Mouse (Mus musculus) thymus, postnatal 4 days (tissue): ENCODE data around the gene Fmo6.

Source experiments
- DNase-seq: peaks from one replicate; pipeline ENCODE4 v3.0.0; 2021

Gene Fmo6

DNA sequence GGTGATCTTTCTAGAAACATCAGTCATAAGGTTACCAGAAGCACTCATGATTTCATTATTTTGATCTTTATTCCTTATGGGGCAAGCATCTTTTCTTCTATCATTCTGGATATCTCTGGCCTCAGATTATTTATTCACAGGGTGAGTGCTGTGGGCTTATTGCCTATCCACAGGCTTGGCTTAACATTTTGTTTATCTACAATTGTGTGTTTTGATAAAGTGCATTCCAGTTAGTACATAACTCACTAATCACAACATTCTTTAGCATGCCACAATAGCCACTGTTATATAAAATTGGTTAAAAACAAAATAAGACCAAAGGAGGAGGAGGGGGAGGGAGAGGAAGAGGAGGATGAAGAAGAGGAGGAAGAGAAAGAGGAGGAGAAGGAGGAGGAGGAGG, 25.2 kb downstream of the Fmo6 start:
- no peak for DNase-seq

DNA sequence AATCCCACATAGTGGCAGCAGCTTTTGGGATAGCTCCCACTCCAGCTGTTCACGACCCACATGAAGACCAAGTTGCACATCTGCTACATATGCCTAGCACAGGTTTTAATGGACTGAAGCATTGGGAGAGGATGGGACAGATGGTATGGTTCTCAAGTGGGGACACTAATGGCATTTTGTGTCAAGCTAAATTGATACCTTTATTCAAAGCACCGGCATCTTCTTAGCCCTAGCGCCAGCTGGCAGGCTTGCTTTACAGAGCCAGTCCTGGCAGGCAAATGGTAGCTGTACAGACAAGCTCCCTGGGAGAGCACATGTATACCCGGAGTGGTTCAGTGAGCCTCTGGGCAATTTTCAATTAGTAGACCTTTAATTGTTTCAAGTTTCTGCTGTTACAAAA, 35.4 kb downstream of the Fmo6 start:
- DNase-seq, result no peak

- DNase-seq, result no peak
Measured at GRCm38 (mm10) chr1:162897838-162898811, 39.2 kb downstream of the Fmo6 start, which contains the start of gene Fmo2. Gene Fmo2 (minus strand): TSS chr1:162898726.

DNA sequence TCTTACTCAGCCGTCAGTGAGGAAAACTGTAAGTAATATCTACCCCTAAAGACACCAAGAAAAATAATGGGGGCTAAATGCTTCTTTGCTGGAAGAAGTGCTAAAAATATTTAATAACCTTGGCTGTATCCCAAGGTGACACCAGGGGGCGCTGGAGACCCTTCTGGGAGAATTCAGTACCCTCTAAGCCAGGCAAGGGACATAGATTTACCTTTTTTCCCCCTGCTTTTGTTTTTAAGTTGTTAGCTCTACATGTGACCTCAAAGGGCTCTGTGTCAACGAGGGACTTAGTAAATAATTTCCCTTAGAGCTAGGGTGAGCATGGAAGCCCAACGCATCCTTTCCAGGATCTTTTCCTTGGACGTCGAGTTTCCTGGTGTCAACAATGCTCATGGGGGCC, 41.4 kb downstream of the Fmo6 start:
- DNase-seq, result peak; percentile 82

DNA sequence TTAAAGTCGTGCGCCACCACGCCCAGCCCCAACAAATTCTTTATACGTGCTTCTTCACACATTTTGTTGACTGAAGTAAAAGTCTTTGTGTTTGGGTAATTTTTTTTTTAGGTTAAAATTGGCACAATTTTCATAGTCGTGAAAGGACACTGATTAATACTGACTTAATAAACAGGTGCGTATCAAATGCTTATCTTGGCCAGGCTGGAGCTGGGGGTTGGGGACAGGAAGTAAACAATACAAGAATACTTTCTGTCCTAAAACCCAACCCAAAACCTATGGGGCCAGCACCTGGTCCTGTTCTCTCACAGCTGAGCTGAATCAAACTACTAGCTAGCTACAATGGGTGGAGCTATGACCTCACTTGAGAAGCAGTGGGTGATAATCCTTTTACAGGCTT, 44.3 kb downstream of the Fmo6 start:
- no peak for DNase-seq

DNA sequence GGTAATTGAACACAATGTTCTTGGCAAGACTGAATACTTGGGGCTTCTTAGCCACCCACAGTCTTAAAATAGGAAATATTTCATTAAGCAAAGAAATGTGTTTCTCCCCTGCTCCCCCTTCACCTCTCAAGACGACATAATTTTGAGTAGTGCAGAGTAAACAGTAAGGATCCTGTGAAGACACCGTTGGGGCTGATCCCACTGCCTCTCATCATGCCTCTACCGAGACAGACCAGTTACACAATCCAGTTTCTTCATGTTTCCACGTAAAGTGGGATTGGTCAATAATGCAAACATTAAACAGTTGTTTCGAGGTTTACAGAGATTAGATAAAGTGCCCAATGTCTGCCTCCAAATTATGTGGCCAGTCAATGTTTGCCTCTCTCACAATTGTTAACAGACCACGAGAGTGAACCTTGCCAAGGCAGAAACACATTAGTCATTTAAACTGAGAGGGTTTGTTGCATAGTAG, 45.3 kb downstream of the Fmo6 start:
- no peak for DNase-seq

DNA sequence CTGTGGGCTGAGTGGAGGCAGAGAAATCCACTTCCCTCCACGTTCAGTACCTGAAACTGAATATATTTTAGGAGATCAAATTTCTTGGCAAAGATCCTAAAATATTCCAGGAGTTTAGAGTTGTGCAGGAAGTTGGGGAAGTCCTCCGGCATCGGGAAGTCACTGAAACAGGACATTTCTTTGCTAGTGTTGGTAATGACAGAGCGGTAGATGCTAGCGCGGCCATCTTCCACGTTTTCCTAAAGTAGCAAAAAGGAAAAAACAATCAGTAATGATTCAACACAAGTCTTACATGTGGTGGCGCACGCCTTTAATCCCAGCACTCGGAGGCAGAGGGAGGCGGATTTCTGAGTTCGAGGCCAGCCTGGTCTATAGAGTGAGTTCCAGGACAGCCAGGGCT, 48.7 kb downstream of the Fmo6 start:
- DNase-seq, result no peak

DNA sequence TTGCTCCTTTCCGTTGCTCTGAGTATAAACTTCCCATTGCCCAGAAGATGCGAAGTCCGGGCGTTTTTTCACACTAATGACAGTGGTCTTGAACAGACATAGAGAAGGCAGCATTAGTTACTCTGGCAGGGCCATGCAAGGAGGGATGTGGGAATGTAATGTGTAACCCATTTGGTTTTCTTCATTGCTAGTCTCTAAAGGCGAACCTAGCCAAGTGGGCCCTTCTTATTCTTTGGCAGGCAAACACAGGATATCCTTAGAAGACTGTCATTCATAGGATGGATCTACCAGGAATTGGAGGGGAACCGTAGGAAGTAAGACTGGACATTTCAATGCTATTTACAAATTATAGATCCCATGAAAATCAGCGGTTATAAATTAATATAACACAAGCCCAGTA, 49.7 kb downstream of the Fmo6 start:
- DNase-seq, result no peak

GRCm38 (mm10) chr1:162886138-162886816, 51.0 kb downstream of the Fmo6 start:
- DNase-seq, result no peak

- DNase-seq, result no peak
Measured at GRCm38 (mm10) chr1:162882681-162883080, 54.6 kb downstream of the Fmo6 start.

DNA sequence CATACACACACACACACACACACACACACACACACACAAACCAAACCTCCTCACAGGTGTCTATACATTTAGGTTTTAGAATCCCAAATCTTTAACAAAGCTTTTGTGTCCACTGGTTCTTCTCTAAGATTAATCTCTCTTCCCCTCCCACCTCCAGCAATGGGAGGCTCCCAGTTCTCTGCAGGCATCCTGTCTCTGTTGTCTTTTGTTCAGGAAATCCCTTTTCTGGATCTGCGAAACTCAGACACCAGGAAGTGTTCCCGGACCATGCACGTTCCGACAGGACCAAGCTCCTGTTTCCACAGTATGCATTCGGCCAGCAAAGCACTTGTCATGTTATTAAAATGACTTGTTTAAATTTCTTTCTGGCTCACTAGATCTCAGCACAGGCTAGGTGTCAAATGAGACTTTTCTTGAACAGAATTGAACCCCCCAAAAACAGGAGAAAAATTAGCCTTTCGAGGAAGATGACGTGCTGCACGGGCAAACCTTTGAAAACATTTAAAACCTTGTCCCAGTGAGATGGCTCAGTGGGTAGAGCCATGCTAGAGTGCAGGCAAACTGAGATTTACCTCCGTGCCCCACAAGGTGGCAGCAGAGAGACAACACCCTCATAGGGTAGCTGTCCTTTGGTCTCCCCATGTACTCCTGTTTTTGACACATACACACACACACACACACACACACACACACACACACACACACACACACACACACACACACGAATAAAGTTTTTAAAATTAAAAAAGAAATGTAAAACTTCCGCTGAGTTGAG, 57.5 kb downstream of the Fmo6 start:
- DNase-seq, result peak; percentile 79

GRCm38 (mm10) chr1:162875091-162875490, 62.2 kb downstream of the Fmo6 start:
- no peak for DNase-seq

DNA sequence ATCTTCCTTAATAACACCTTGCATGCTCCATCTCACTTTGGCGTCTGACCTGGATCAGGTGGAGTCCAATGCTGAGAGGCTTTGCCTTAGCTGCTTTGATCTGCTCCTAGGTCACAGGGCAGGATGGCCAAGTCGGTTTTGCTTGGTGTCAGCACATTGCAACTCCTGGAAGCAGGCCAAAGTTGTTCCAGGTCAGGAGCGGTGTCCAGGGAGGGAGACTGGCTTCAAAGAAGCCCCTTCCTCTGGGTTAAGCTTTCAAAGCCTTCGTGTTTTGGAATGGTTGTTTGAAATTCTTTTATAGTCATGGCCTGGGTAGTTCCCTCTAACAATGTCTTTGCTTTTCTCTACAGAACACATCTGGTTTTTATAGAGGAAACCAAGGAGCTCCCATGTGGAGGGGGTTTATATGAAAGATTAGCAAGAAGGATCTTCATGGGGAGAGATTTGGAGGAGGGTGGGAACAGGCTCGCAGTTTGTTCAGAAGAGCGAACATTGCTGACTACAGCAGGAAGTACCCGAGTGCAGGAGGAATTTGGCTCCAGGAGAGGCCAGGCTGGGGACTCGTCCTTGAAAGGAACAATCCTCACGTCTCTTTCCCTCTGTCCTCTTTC, 65.5 kb downstream of the Fmo6 start:
- DNase-seq, result no peak

- DNase-seq, result no peak
Measured at GRCm38 (mm10) chr1:162870978-162871377, 66.3 kb downstream of the Fmo6 start.

DNA sequence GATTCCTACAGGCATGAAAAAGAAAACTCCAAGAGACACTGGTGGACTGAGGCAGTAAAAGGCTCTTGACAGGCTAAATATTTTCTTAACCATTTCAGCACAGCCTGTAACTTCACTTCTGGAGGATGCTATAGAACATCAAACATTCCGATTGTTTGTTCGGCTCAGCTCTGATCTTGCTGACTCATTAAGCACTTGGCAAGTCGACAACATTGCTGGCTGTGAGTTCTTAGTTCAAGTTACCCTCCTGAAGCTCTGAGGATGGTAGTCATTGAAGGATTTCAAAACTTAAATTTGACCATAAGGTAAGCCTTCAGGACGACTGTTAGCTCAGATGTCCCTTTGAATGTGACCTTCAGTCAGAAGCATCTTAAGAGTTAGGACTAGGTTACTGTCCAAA, 69.9 kb downstream of the Fmo6 start:
- DNase-seq, result no peak
